Mouse (Mus musculus) urinary bladder, postnatal 25 days (tissue): ENCODE measurements around the gene A830018L16Rik.
"Not testable (repeated sequence)": the region's sequence is repeated elsewhere in the genome, so short reads cannot be mapped to it uniquely, and the experiment has no call there.

Experiments
- DNase-seq: peaks from one replicate; pipeline ENCODE4 v3.0.0; 2022; ENCODE audit warnings: low spot score

The A830018L16Rik gene

DNA sequence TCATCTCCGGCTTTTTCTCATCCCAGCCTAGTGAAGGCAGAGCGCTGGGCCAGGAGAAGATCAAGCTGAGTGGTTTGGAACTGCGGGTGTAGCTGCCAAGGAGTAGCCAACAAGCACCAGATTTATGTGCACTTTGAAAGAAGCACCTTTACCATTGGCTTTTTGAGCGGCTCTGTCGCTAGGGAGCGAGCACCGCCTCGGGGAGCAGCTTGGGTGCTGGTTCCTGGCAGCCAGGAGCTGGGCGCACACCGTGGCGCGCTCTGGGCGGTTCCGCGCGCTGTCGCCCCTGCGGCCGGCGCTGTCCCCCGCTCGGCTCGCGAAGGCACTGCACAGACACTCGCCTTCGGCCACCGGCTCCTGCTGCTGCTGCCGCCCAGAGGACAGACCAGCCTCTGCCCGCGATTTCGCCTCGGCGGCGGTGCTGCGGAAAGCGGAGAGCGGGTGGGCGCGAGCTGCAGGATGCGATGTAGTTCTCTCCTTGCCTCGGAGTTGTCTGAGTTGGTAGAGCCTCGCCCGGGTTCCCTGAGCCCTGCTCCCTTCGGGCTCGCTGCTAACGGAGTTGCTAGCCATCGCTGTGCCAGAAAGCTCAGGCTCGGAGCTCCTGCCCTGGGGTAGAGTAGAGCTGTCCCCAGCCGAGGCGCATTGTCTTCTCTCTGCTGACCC lies at the start of gene A830018L16Rik:
Gene A830018L16Rik, plus strand, starts transcription at position 212 of the 663 bp plus-strand sequence.
- DNase-seq: peak; percentile 24

DNA sequence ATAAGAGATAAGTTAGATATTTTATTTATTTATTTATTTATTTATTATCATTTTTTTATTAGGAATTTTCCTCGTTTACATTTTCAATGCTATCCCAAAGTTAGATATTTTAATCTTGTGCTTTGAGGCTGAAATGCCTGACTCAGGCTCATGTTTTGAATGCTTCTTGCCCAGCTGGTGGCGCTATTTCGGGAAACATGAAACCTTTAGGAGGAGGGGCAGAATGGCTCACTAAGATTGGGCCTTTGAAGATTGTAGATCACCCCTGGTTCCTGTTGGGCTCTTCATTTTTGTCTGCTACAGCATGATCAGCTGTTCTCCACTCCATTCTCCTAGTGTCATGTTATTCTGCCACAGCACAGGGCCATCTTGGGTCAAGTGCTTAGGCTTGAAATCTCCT lies 28.1 kb upstream of the A830018L16Rik start:
- no peak for DNase-seq

DNA sequence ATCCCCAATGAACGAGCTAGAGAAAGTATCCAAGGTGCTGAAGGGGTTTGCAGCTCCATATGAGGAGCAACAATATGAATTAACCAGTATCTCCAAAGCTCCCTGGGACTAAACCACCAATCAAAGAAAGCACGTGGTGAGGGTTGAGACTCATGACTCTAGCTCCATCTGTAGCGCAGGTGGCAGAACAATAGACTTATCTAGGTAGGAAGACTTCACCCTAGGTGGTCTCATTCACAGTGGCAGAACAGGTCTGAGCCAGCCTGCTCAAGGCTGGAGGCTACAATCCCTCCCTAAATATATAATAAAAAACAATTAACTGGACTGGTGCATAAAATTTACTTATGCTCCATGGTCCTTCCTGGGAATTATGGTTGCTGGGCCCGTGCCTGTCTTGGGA lies 18.5 kb upstream of the A830018L16Rik start:
- no peak for DNase-seq

DNA sequence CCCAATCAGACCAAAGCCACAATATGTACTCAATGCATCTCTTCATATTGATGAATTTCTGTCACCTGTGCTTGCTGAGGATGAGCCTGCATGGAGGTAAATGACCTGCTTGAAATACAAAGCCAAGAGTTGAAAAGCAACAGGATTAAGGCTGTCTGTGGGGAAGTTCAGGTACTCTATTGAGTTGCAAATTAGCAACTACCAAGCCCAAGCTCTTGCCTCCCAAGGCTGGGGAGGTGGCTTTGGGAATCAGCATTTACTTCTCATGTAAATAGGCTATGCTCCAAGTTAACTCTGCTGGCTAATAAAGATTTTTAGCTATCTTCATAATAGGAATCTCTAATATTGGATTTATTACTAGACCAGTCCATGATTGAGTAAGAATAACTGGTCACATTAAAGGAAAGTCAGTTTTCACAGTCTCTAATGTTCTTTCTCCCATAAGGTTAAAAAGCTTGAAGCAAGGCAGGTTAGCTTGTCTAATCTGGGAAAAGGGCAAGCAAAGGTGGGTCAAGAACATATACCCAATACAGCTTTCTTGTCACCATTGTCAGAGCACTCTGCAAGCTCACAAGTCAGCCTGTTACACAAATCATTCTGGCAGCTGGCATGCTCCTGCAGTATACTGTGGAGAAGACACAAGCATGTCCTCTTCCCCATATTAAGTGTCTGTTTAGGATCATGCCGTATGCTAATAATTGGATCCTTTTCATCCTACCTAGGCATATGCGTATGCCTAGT lies 17.7 kb upstream of the A830018L16Rik start:
- no peak for DNase-seq

DNA sequence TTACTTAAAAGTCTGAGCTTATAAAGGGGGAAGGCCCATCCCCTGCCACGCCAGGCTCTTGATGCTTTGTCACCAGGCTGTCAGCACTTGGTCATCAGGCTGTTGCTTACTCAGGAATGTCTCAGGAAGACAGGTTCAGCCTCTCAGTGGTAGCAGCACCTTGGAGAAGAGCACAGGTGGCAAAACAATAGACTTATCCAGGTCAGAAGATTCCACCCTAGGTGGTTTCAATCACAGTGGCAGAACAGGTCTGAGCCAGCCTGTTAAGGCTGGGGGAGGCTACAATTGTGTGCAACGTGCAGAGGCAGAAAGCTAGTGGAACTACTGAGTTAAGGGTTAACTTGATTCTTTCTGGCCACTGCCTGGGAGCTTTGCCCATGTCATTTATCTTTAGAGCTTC lies 12.7 kb upstream of the A830018L16Rik start:
- DNase-seq: no peak

DNA sequence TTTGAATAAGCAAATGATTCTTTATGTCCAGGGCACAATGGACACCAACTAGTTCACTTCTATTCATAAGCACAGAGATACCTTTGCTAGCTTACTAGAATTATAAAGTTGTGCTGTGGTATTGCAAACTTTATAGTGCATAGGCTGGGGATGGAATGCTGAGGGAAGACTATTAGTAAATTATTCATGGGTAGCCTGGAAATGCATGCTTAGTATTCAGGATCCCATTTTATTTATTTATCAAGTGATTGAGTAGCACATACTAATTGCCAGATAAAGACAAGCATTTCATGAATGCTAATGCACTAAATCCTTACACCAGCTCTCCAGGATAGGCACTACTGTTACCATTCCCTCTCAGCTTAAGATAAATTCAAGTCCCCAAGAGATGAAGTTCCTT lies 8.4 kb upstream of the A830018L16Rik start:
- no peak for DNase-seq

DNA sequence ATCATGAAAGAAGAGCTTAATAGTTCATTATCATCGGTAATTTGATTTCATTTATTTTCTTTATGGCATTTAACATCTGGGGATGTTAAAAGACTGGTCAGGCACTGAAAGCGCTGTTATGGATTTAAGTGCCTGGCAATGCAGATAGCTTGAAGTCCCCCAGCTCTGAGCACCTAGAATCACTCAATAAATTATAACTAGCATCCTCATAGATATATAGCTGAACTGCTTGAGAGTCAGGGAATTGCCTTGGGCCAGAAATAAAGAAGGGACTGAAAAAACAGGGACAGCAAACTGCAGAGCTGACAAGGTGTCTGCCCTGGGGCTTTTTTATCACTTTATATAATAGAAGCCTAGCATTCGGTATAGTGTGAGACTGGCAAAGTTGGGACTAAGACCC lies 7.9 kb upstream of the A830018L16Rik start:
- no peak for DNase-seq

DNA sequence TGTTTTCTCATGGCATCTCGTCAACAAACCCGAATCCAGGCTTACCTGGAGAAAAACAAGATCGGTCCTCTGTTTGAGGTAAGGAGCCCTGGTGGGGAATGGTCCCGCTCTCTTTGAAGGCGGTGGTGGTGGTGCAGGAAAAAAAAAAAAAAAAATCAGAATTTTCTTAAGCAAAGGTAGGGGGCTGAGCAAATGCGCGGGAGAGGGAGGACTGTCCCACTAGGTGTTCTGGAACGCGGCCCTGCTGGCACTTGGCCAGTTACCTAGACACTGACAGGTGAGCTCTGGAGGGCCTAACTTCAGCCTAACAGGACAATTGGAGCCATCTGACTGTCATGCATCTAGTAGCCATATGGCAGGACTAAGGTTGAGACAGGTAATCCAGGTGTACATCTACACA lies 655 bp downstream of the A830018L16Rik start:
- no peak for DNase-seq

DNA sequence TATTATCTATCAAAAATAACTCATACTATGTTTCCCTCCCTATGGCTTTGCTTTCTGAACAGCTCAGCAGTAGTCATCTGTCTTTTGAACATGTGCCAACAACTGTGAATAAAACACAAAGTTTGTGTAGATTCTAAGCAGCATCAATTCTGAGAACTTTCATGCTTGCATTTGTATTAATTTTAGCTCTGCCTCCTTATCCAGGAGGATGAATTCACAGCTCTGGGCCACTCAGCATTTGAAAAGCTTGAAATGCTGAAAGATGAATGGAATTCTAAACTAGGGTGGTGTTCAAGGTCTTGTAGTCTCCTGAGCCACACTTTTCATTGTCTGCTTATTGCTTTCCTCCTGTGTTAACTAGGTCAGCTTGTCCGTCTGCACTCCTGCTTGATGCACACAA lies 13.4 kb downstream of the A830018L16Rik start:
- DNase-seq: no peak

DNA sequence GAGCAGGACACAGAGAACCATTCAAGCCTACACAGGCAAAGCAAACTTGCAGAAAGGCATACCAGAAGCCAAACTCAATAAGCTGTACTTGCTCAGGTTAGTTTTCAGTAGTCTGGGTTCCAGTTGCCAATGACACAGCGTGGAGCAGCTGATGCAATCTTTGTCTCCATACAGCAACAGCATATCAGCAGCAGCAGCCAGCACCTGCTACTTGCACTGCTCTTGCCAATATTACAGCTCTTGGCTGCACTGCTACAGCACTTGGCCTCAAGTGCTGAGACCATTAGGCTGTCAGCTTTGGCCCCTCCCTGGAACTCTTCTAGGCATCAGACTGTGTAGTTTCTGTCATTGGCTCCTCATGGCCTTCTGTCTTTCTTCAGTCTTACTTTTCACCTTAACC lies 44.4 kb downstream of the A830018L16Rik start:
- no peak for DNase-seq

DNA sequence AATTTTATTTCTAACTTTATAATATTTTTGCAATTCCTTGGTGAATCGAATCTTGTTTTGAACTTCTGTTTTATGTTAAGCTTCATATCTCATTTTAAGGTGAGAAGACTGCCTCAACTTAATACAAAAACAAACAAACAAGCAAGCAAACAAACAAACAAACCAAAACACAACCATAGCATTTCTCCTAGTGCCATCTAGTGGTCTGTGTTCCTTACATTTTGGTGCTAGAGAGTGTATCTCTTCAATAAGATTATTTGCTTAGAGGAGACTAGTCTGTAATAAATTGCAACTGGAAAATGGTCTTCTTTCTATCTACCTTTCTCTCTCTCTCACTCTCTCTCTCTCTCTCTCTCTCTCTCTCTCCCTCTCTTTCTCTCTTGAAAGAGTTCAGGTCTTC lies 52.4 kb downstream of the A830018L16Rik start:
- DNase-seq: no peak

DNA sequence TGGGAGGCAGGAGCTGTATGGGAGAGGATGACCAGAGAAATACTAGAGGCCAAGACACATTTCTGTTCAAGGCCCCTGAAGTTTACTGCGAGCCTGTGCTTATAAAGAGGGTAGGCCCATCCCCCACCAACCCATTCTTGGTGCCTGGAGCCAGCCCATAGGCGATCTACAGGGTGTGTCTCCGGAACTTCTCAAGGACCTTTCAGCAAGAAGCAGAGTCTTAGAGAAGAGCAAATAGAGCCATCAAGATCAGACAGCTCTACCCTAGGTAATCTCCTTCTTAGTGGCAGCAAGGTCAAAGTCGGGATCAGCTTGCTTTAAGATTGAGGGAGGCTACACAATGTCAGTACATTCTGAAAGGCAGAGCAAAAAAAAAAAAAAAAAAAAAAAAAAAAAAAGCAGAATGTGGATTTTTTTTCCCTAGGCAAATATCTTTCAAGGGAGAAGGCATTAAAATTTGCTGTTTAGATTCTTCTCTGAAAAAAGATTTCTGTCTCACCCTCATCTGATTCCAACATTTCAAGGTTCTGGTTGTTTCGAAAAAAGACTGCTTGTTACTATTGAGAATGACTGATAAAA lies 53.2 kb downstream of the A830018L16Rik start:
- no peak for DNase-seq

DNA sequence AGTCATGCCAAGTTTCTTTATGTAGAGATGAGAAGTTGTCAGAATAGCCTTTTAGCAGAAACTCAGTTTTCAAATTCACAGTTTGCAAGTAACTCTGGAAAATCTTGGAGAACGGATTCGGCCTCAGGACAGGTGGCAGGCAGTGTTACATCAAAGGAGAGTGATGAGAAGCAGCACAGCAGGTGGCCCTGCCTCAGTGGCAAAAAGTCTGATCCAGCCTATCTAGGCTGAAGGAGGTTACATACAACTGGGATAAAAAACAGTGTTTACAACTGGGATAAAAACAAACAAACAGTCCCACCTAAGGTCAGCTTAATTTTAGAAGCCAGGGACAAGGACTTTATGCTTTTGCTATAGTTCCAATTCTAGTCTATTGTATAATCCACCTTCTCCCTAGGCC lies 79.0 kb downstream of the A830018L16Rik start:
- DNase-seq: no peak

DNA sequence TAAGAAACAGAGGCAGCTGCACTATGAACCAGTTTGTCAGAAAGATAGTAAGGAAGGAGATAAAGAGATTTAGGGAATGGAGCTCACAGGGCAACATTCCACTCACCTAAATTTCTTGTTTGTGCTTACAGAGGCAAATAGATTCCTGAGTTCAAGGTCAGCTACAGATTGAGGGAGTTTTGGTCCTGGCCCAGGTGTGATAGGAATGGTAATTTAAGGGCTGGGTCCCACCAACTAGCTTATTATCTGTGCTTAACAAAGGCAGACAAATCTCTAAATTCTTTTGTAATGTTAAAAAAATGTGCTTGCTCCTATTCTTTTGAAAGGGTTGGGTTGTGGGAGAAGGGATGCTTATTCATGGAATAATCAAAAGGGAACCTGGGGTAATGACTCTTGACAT lies 87.7 kb downstream of the A830018L16Rik start:
- no peak for DNase-seq

DNA sequence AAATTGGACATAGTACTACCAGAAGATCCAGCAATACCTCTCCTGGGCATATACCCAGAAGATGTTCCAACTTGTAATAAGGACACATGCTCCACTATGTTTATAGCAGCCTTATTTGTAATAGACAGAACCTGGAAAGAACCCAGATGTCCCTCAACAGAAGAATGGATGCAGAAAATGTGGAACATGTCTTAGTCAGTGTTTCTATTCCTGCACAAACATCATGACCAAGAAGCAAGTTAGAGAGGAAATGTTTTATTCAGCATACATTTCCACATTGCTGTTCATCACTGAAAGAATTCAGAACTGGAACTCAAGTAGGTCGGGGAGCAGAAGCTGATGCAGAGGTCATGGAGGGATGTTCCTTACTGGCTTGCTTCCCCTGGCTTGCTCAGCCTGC lies 135.9 kb downstream of the A830018L16Rik start:
- DNase-seq: not testable (repeated sequence)

DNA sequence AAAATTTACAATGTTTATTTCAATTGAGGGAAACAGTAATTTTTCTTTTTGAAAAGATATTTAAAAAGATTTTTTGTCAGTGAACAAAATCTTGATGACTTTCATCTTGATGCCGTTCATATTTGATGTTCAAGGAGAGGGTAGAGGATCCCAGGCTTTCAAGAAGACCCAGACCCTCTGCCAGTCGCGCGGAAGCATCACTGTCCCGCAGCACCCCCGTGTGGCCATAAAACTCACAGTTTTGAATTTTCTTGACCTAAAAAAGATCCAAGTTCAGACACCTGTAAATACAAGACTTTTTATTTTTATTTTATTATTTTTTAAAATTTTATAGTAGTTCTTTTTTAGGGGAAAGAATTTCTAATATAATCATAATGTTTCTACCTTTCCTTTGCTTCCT lies 151.4 kb downstream of the A830018L16Rik start:
- DNase-seq: peak; percentile 8

DNA sequence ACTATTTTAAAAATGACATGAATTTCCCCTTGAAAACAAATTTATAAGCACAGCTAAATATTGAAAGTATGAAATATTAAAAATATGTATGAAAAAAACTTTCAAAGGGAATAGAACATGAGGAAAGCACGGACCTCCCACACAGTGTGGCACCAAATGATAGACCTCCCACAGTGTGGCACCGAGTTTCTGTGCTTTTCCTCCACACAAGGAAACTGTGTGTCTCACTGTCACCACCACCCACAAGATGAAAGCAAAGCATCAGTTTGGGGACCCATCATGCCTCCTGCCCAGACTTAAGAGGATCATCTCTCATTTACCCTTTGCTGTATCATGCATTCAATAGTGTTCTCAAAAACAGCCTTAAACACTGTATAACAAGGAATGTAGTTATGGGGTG lies 152.8 kb downstream of the A830018L16Rik start:
- no peak for DNase-seq

DNA sequence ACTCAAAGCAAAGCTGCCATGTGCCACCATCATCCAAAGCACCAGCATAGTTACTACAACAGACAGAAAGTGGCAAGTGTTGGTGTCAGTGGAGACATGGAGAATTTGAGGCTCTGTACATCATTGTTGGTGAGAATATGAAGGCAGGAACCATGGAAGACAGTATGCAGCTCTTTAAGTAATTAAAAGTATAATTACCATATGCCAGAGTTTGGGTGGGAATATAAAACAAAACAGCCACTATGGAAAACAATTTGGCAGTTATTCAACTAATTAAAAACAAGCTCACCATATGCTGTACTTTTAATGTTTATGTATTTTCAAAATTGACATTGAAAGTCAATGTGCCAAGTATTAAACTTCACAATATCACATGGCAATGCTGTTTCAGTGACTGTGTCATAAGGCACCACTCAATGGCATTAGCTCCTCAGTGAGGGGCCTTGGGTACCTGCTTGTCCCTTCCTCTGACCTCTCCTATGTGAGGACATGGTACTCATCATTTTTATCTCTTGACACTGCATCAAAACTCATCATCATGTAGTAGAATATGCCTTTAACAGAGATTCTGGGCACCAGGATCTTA lies 153.5 kb downstream of the A830018L16Rik start:
- no peak for DNase-seq

DNA sequence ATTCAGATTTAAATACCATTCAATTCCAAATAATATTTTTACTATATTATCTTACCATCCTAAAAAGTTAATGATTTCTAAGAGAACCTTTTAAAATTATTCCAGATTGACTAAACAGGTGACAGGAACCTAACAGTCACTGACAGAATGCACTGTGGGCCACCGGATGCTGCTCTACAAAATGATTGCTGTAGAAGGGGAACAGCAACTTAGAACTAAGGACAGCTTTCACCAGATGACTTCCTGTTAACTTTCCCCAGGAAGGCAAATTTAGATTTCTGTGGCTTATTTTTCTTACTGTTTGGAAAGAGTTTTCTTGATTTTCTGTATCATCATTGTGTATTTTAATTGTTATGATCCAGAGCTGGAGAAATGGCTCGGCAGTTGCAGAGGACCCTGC lies 156.4 kb downstream of the A830018L16Rik start:
- no peak for DNase-seq

DNA sequence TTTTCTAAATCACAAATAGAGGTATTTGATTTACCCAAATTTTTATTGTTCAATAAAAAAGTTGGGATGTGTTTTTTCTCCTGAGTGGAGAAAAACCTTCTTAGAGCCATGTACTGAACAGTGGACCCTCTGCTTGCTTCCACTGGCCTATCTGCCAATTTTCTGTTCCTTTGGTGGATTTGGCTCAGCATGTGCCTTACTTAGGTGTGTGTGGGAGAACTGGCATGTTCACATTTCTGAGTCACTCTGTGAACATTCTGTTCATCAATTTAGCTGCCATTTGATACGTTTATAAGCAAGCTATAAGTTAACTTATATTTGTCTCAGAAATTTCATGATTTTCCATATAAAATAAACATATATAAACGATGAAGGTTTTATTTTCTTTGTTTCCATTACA lies 159.6 kb downstream of the A830018L16Rik start:
- DNase-seq: no peak

DNA sequence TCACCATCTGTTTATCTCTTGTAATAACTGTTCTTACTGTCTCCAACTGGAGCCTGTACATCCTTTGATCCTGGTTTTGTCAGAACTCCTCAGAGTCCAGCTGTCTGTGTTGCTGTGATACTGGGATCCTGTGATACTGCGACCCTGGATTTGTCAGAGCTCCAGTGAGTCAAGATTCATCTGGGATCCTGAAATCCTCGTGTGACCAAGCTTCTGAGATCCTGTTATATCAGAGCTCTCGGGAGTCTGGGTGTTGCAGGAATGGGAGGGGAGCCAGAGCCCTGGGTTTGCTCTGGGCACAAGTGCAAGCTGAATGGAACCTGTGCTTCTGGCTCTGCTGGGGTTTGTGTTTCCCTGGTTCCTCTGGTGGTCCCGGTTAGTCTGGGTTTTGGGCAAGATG lies 166.1 kb downstream of the A830018L16Rik start:
- no peak for DNase-seq

DNA sequence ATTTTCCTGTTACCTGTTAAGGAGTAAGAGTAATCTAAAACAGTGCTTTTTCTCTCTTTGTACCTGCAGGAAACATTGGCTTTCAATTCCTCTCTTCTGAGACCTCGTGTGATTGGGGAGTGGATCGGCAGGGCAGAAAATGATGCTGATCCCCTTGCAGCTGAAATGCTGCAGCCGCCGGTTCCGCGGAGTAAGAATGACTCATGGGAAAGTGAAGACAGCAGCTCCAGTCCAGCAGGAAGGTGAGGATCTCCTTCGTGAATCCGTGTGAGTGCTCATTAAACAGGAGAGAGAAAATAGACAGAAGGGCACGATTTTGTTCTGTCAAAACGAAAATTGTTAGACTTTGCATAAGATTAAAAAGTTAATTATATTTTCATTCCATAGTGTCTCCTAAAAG lies 174.4 kb downstream of the A830018L16Rik start:
- no peak for DNase-seq

DNA sequence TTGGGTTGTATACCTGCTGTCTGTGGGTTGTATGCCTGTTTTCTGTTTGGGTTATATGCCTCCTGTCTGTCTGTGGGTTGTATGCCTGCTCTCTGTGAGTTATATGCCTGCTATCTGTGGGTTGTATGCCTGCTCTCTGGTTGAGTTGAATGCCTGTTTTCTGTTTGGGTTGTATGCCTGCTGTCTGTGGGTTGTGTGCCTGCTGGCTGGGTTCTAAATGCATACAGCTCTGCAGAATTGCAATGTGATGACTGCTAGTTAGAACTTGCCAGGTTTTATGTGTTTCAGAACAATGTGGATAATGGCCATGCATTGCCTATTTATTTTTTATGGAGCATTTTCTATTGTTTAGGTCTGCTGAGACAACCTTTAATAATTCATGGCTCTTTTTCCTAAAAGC lies 236.2 kb downstream of the A830018L16Rik start:
- DNase-seq: no peak
